Mouse (Mus musculus) spleen, adult 2 months (tissue): Measurements from ENCODE around the gene Apobec1.

Experiments used
- CTCF ChIP-seq: fragments of 200-500 bp; IDR thresholded peaks from 2 replicates; pipeline ENCODE4 v1.5.1; 2011; ENCODE audit warnings: mild to moderate bottlenecking, inconsistent platforms; ENCODE audit not compliant: insufficient read depth, insufficient read length, insufficient replicate concordance; ENCODE audit errors: extremely low read depth
- POLR2A ChIP-seq: fragments of 200-500 bp; IDR thresholded peaks from 2 replicates; pipeline ENCODE4 v1.6.1; 2011; ENCODE audit warnings: low read depth, low read length, inconsistent platforms

DNA sequence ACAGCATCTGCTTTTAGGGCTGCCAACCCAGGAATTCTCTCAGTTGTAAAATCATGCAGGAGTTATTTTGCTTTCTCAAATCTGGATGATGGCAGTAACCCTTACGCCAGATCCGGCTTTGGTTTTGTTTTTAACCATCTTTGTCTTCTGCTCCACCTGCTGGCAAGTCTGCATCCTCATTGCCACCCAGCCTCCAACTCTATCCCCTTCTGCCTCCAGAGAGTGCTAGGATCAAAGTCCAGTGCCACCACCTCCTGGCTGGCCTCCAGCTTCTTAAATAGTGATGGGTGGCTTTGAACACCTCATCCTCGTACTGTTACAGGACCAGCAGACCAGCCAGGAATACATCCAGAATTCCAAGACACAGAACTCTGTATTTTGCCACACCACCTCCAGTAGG, 34.4 kb upstream of the Apobec1 start:
- TF ChIP-seq POLR2A (no peak), CTCF (no peak)
